Mouse (Mus musculus) lung, adult 2 months (tissue): ENCODE data around the gene Tet1.

Experiments used
- CTCF ChIP-seq: fragments of 200-500 bp; IDR thresholded peaks from 2 replicates; pipeline ENCODE4 v1.5.1; 2011; ENCODE audit warnings: mild to moderate bottlenecking, low read length, control low read depth; ENCODE audit not compliant: insufficient read depth
- POLR2A ChIP-seq: fragments of 200-500 bp; IDR thresholded peaks from 2 replicates; pipeline ENCODE4 v1.6.1; 2011; ENCODE audit warnings: low read depth, mild to moderate bottlenecking, control low read depth, low read length, borderline replicate concordance; ENCODE audit errors: extremely low read depth

GRCm38 (mm10) chr10:62854581-62854980, 54.2 kb downstream of the Tet1 start:
- TF ChIP-seq CTCF (no peak), POLR2A (no peak)
